Mouse (Mus musculus): Measurements from ENCODE around the gene Auts2. TPM values are rescaled to one million over a fixed set of nuclear protein-coding genes. Genes with fewer than 3 reads are reported as not detected.

Gene Auts2
- polyA plus RNA-seq, 1 experiment = 9.6 TPM

- no peak for DNase-seq
- TF ChIP-seq POLR2A (IDR thresholded peaks at IDR 0.05; ENCODE audit: borderline replicate concordance, extremely low read depth, low read depth, low read length) = no peak
- no peak for TF ChIP-seq CTCF (IDR thresholded peaks at IDR 0.05; ENCODE audit: insufficient read depth, low read length)
- WGBS = 51% methylated on average over 16 of the region's 16 CpGs
- H3K4me3 ChIP-seq (replicated peaks; ENCODE audit: extremely low read depth, low read depth, low read length) = no peak overlapping the region
- peaks cover 6% of the 10 kb centered on the region; the same call in 1 of the 2 replicates for H3K4me1 ChIP-seq (ENCODE audit: control insufficient read depth, insufficient read depth, low read length)
These were observed 76.4 kb downstream of the Auts2 start for GRCm38 (mm10) chr5:132466427-132467363.

GRCm38 (mm10) chr5:132462560-132462959 is 80.6 kb downstream of the Auts2 start:
- Histone ChIP-seq H3K4me1 (ENCODE audit: control insufficient read depth, insufficient read depth, low read length) (peaks cover 6% of the 10 kb centered on the region; the same call in 1 of the 2 replicates), H3K4me3 (replicated peaks; ENCODE audit: extremely low read depth, low read depth, low read length) (no peak overlapping the region)
- no peak for TF ChIP-seq POLR2A (IDR thresholded peaks at IDR 0.05; ENCODE audit: borderline replicate concordance, extremely low read depth, low read depth, low read length)
- TF ChIP-seq CTCF (IDR thresholded peaks at IDR 0.05; ENCODE audit: insufficient read depth, low read length) = no peak
- WGBS = 88% methylated on average over 11 of the region's 11 CpGs
- DNase-seq = no peak

- 94% methylated on average over 7 of the region's 7 CpGs for WGBS
- H3K4me3 ChIP-seq (replicated peaks; ENCODE audit: extremely low read depth, low read depth, low read length) = no peak overlapping the region
- DNase-seq = no peak
These were observed 84.6 kb downstream of the Auts2 start for GRCm38 (mm10) chr5:132458498-132458897.

GRCm38 (mm10) chr5:132452381-132452780 is 90.8 kb downstream of the Auts2 start:
- no peak overlapping the region for H3K4me3 ChIP-seq (replicated peaks; ENCODE audit: extremely low read depth, low read depth, low read length)
- no peak for TF ChIP-seq POLR2A (IDR thresholded peaks at IDR 0.05; ENCODE audit: borderline replicate concordance, extremely low read depth, low read depth, low read length)
- no peak for TF ChIP-seq CTCF (IDR thresholded peaks at IDR 0.05; ENCODE audit: insufficient read depth, low read length)
- no peak for DNase-seq
- no peaks in the 10 kb centered on the region for H3K4me1 ChIP-seq (ENCODE audit: control insufficient read depth, insufficient read depth, low read length)
- WGBS = 74% methylated on average over 2 of the region's 2 CpGs

More at GRCm38 (mm10) chr5:132458498-132458897, 84.6 kb downstream of the Auts2 start:
- TF ChIP-seq POLR2A (IDR thresholded peaks at IDR 0.05; ENCODE audit: borderline replicate concordance, extremely low read depth, low read depth, low read length) = no peak
- no peaks in the 10 kb centered on the region for H3K4me1 ChIP-seq (ENCODE audit: control insufficient read depth, insufficient read depth, low read length)

- 96% methylated on average over 3 of the region's 3 CpGs for WGBS
- TF ChIP-seq CTCF (IDR thresholded peaks at IDR 0.05; ENCODE audit: insufficient read depth, low read length) = no peak
- TF ChIP-seq POLR2A (IDR thresholded peaks at IDR 0.05; ENCODE audit: borderline replicate concordance, extremely low read depth, low read depth, low read length) = no peak
- H3K4me3 ChIP-seq (replicated peaks; ENCODE audit: extremely low read depth, low read depth, low read length) = no peak overlapping the region
- DNase-seq = no peak
- no peaks in the 10 kb centered on the region for H3K4me1 ChIP-seq (ENCODE audit: control insufficient read depth, insufficient read depth, low read length)
These were observed 93.1 kb downstream of the Auts2 start for GRCm38 (mm10) chr5:132450071-132450470.

- no peak for TF ChIP-seq POLR2A (IDR thresholded peaks at IDR 0.05; ENCODE audit: borderline replicate concordance, extremely low read depth, low read depth, low read length)
- no peak for TF ChIP-seq CTCF (IDR thresholded peaks at IDR 0.05; ENCODE audit: insufficient read depth, low read length)
- H3K4me3 ChIP-seq (replicated peaks; ENCODE audit: extremely low read depth, low read depth, low read length) = no peak overlapping the region
- no peaks in the 10 kb centered on the region for H3K4me1 ChIP-seq (ENCODE audit: control insufficient read depth, insufficient read depth, low read length)
- WGBS = 79% methylated on average over 6 of the region's 6 CpGs
- DNase-seq = no peak
These were observed 94.6 kb downstream of the Auts2 start for GRCm38 (mm10) chr5:132448401-132449066.

GRCm38 (mm10) chr5:132445213-132445954 is 97.8 kb downstream of the Auts2 start:
- no peak for DNase-seq
- WGBS = 94% methylated on average over 4 of the region's 4 CpGs
- no peak overlapping the region for H3K4me3 ChIP-seq (replicated peaks; ENCODE audit: extremely low read depth, low read depth, low read length)
- no peaks in the 10 kb centered on the region for H3K4me1 ChIP-seq (ENCODE audit: control insufficient read depth, insufficient read depth, low read length)
- TF ChIP-seq POLR2A (IDR thresholded peaks at IDR 0.05; ENCODE audit: borderline replicate concordance, extremely low read depth, low read depth, low read length) (no peak), CTCF (IDR thresholded peaks at IDR 0.05; ENCODE audit: insufficient read depth, low read length) (no peak)

GRCm38 (mm10) chr5:132442948-132443347 is 100.2 kb downstream of the Auts2 start:
- WGBS = 87% methylated on average over 4 of the region's 4 CpGs
- TF ChIP-seq CTCF (IDR thresholded peaks at IDR 0.05; ENCODE audit: insufficient read depth, low read length) (no peak), POLR2A (IDR thresholded peaks at IDR 0.05; ENCODE audit: borderline replicate concordance, extremely low read depth, low read depth, low read length) (no peak)
- Histone ChIP-seq H3K4me1 (ENCODE audit: control insufficient read depth, insufficient read depth, low read length) (no peaks in the 10 kb centered on the region), H3K4me3 (replicated peaks; ENCODE audit: extremely low read depth, low read depth, low read length) (no peak overlapping the region)
- DNase-seq = no peak

GRCm38 (mm10) chr5:132438414-132438813 is 104.7 kb downstream of the Auts2 start:
- Histone ChIP-seq H3K4me3 (replicated peaks; ENCODE audit: extremely low read depth, low read depth, low read length) (no peak overlapping the region), H3K4me1 (ENCODE audit: control insufficient read depth, insufficient read depth, low read length) (no peaks in the 10 kb centered on the region)
- DNase-seq = no peak
- TF ChIP-seq POLR2A (IDR thresholded peaks at IDR 0.05; ENCODE audit: borderline replicate concordance, extremely low read depth, low read depth, low read length) (no peak), CTCF (IDR thresholded peaks at IDR 0.05; ENCODE audit: insufficient read depth, low read length) (peak; percentile 8; the same call in 1 of the 2 replicates)
- 48% methylated on average over 4 of the region's 4 CpGs for WGBS

Measured in lung, adult 2 months (tissue).